Mouse (Mus musculus) v-Abl transformed pro-B cells (cell line): ENCODE results near the gene Ly86.

Experiments used
- in situ Hi-C, 2 experiments: fragments of 400-800 bp; cut with MboI; formaldehyde crosslinking; loops; one replicate each; pipeline ENCODE4 v1.15.1; 2025; ENCODE audit not compliant: unreplicated experiment in 2 of 2

The Ly86 gene

DNA sequence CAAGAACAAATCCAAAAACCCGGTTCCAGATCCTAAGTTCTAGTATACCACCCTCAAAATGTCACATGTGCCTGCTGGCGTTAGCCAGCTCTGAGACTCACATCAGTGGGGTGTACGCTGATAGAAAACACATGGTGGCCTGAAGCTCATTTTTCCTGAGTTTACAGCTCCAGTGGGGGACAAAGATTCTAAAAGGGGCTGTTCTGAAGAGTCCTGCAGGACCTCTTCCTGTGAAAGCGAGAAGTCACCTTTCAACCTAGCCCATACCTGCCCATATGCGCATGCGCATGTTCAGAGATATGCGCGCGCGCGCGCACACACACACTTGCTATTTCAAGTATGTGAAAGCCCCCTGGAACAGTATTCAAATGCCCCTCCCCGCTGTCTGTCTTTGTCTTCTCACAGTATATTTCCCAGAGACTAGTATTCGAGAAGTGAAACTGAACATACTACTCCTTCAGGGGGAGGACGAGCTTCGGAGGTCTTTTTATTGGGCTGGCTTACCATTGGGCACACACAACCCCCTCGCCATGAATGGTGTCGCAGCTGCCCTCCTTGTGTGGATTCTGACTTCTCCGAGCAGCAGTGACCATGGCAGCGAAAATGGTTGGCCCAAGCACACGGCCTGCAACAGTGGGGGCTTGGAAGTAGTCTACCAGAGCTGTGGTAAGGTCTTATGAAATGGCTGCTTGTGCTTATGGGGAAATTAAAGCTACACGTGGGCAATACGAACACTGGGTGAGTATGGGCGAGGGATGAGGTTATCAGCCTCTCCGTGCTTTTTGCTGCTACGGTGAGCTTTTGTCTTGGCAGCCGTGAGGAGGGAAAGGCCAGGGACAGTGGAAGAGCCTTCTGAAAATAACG is at the start of gene Ly86:
Gene Ly86, plus strand, starts transcription at position 300 of the 864 bp plus-strand sequence.
- in situ Hi-C loops = no loop called here

DNA sequence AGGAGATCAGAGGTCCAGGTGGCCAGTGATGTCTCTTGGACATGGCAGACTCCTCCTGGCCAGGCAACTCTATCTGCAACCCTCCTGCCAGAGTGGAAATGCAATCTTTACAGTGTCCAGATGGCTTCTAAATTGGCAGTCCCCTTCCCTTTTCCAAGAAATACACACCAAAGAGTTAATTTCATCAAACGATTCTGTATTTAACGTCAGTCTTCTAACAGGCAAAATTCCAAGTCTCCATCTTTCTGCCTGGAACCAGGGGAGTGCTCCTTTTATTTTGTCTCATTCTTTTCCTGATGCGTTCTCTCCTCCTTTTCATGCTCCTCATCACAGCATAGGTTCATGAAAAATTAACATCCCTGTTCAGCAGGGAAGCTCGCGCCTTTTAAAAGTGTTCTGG is 47.1 kb upstream of the Ly86 start:
- in situ Hi-C loops = no loop called here

DNA sequence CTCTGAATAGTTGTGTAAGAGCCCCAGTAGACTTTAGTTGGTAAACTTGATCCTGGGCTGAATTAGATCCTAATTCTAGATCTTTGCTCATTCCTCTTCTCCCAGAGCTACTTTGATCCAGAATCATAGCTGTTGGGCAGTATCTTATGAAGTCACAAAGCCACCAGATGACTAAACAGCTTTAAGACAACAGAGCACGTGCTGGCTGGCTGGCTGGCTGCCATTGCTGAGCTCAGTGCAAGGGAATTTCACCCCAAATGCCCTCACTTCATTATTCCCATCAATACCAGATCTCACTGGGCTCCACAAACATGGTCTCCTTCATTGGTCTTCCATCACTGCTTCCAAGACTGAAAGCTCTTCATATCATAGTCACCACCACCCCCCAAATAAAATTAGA is 46.2 kb upstream of the Ly86 start:
- in situ Hi-C loops = no loop called here

DNA sequence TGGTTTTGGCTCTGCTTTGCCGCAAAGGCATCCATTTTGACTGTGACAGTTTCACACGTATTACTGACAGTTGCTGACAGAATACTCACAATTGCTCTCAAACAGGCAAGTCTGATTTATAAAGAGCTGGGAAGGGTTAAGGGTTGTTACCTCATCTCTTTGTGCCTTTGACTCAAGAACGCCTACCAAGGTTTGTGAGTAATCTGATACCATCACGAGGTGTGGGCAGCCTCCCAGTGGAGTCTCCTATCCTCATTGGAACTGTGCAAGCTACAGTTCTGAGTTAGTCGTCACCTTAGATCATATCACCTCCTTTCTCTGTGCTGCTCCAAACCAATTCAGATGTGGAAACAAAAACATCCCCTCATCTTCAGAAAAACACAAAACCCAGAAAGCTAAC is 42.1 kb upstream of the Ly86 start:
- in situ Hi-C loops = loop anchor here in 1 of 2 experiments (25.0 kb wide), 1 partner anchor 1516 kb away; no protein-coding TSS in a partner anchor

DNA sequence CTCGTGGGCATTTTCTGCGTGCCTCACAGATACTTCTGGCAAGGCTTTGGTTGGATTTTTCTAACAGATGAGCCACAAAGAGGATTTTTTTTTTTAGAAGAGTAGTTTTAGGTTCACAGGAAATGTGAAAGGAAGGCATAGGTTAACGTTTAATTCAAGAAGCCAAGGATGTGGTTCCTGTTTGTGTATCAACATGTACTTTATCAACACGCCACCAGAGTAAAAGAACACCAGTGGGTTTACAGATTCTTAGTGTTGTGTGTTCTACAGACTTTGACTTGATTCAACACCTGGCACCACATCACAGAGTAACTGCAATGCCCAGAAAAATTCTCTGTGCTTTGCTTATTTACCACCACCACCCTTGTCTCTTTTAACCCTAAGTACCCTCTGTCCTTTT is 37.0 kb upstream of the Ly86 start:
- in situ Hi-C loops = loop anchor here in 1 of 2 experiments (25.0 kb wide), 1 partner anchor 1521 kb away; no protein-coding TSS in a partner anchor

DNA sequence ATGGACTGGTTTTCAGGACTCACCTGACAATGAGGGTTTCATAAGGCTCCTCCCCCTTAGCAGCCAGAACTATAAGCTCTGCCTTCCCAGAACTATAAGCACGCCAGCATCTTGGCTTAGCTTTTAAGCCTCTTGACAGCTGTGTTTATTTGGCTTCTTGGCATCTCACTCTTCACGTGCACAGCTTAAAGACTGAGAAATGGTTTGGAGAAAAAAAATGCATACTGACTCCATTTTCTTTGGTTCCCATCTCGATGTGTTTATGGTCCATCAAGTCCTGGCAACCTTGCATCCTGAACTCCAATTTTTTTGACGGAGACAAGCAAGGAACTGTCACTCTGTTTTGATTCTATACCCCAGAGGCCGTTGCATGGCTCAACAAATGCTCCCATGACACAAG is 35.7 kb upstream of the Ly86 start:
- in situ Hi-C loops = loop anchor here in 1 of 2 experiments (25.0 kb wide), 1 partner anchor 1522 kb away; no protein-coding TSS in a partner anchor

DNA sequence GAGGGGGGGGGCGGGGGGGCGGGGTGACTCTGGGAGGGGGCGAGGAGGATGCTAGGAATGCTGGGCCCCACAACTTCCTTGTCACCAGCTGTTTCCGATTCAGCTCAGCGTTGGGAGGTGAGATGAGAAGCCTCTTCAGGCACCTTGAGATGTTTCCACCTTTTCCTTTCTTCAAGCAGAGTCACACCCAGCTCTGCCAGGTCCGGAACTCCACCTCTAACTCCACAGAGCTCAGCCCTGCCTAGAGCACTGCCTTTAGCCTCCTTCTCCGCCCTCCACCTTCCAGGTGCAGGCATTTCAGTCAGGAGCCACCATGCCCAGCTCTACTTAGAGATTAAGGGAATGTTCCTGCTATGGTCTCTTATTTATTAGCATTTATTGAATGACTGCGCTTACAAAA is 34.7 kb upstream of the Ly86 start:
- in situ Hi-C loops = loop anchor here (5.0 to 25.0 kb wide), 4 partner anchors 1026 to 1523 kb away; no protein-coding TSS in a partner anchor

DNA sequence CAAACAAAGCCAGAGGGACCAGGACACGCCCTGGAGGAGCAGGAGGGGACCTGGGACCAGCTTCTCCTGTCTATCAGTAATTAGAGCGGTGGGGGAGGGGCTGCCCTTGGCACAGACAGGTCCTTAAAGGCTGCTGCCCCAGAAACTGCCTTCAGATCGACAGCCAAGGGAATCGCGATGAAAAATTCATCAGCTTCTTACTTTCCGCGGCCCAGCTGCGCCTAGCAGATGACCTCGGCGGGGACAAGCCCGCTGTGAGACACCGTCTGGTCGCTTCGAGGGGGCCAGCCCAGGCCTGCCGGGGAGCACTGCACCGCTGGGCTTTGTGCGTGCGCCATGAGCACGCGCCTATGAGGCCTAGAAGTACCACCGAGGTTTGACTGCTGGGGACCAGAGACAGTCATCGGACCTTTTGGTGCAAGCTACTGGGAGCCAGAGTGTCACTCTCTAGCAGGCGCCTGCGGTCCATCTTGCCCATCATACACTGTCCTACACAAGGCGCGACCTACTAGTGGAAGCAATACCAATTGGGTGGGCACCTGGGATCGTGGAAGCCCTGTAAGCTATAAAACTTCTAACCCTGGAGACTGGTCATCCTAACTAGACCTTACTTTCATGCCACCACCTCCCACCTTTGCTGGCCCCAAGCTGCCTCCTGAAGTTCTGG is 33.3 kb upstream of the Ly86 start:
- in situ Hi-C loops = loop anchor here (5.0 to 25.0 kb wide), 4 partner anchors 1027 to 1524 kb away; no protein-coding TSS in a partner anchor

DNA sequence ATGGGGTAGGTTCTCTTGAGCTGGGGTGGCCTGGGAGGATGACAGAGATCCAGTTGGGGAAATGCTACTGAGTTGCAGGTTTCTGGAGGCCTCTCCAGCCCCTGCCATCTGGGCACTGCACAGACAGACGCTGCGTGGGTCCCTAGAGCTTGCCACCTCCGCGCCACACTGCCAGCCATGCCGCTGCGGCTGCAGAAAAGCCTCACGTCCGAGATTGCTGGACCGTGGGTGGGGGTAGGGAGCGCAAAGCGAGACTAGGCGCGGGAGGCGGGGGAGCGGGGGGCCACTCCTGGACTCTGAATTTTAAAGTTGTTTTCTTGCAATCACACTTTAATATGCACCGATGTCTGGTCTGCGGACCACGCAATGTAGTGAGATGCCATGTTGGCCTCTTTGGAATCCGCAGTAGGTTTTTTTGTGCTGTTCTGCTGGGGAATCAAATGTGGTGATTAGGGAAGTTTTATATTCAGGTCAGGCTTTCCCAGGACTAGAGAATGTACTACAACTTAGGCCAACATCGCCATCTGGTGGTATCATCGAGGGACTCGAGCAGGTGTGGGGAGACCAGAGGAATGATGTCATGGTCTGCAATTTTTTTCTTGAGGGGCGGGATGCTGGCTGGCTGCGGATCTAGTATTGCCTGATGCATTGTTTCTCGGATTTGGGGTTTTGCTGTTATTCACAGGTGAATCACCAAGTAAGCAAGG is 32.6 kb upstream of the Ly86 start:
- in situ Hi-C loops = loop anchor here (5.0 to 25.0 kb wide), 4 partner anchors 1028 to 1525 kb away; no protein-coding TSS in a partner anchor

DNA sequence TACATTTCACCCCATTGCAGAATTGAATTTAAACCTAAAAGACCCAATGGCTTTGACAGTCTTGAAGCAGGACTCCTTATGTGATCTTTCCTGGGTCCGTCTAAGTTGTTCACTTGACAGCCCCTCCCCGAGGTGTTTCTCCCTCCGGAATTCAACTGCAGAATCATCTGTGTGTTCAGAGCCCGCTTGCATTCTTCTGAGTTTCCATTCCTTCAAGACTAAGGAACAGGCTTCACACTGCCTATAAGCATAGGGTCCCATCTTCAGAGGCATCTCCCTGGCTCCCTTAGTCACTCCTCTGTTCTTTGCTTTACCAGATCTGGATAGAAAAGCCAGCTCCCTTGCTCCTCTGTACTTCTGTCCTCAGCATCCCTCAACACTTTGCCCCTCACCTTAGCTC is 32.1 kb upstream of the Ly86 start:
- in situ Hi-C loops = loop anchor here (5.0 to 25.0 kb wide), 4 partner anchors 1028 to 1526 kb away; no protein-coding TSS in a partner anchor

DNA sequence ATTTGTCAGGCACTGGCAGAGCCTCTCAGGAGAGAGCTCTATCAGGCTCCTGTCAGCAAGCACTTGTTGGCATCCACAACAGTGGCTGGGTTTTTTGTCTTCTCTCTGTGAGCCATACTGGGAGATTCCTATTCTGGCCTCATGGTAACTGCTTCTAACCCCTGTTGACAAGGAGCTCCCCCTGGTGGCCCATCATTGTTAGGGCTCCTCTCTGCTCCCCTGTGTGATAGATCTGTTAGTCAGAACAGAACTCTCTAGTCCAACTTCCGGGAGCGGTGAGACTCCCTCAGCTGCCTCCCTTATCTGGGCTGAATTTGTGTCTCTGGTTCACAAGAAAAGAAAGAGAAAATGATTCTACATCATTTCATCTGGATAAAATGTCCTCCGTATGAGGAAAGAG is 19.5 kb upstream of the Ly86 start:
- in situ Hi-C loops = no loop called here

DNA sequence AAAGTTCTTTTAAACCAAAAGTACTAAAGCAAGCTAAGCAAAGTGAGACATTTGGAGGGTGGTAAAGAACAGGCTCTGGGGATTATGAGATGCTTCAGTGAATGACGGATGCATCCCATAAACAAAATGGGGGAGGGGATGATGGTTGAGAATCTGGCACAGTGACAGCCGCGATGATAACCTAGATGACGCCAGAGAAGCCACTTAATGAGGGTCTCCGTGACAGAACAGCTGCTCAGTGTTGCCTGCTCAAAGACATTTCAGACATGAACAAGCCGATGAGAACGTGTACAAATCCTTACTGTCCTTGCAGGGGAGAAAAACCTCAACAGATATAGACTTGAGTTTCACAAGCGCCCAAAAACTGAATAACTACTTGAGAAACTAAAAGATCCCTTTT is 15.3 kb upstream of the Ly86 start:
- in situ Hi-C loops = no loop called here

DNA sequence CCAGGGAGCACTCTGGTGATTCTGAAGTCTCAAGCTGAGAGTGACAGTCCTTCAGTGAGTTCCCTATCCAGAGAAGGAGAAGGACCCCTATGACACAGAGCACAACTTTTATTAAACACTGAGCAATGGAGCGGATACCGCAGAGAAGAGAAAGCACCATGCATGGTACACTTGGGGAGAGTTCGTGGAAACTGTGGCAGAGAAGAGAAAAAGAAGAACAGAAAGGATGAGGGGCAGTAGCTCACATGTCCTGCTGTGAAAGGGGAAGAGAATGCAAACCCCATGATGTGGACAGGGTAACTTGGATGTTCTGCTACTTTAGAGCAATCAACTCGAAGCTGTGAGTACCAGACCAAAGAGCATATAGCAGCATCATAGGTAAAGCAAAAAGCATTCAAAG is 14.0 kb upstream of the Ly86 start:
- in situ Hi-C loops = no loop called here

DNA sequence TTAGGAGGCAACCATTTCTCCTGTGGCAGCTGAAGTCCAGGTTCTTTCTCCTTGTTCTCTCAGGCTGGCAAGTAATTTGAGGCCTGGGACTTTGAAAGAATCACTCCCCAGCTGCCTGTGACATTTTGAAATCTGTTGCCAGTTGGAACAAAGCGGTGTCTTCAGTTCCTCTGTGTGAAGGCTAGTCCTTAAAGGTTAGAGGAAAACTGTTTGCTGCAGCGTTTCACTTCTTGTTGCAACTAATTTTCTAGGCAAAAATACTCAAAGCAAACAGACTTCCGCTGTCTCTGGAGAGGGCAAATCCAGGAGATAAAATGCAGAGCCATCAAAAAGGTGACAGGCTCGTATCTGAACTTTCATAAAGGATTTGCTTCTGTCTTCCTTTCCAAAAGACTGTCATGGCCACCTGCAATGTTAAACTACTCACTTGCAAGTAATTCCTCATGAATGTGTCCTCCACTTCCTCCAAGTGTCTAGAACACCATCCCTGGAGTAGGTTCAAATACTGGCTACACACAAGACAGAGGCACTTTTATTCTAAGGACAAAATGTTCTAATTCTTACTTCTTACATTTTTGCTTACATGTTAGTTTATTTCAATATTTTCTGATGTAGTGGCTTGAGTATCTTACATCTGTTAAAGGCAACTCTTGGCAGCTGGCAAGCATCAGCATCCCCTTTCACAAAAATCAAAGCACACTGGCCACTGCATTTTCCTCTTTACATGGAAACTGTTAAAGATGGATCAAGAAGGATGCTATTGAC is 12.0 kb upstream of the Ly86 start:
- in situ Hi-C loops = no loop called here

DNA sequence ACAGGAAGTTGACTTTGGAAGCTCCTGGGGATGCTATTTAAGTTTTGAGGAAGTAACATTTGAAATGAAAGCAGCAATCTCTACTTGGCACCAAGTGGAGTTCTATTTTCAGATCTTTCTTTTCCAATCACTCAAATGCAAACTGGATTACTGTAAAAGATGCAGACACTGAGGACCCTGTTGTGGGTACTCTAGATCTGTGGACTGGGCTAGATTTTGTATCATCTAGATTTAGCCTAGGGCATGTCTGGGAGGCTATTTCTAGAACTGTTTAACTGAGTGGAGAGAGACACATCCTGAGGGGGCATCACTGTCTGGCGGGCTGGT is 11.5 kb upstream of the Ly86 start:
- in situ Hi-C loops = no loop called here

DNA sequence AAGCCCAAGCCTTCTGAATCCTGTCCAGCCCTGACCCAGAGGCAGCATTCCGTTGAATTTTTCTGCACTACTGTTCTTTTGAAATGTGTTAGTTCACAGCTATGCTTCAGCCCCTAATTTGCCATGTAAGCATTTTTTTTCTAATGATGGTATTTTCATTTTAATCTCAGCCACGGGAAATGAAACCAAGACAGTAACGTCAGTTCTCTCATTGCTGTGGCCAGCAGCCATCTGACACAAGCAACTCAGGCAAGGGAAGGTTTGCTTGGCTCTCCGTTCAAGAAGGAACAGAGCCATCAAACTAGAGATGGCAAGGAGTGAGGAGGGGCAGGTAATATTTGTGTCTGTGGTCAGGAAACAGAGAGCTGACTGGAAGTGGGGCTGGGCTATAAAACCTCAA is 7.7 kb upstream of the Ly86 start:
- in situ Hi-C loops = no loop called here

DNA sequence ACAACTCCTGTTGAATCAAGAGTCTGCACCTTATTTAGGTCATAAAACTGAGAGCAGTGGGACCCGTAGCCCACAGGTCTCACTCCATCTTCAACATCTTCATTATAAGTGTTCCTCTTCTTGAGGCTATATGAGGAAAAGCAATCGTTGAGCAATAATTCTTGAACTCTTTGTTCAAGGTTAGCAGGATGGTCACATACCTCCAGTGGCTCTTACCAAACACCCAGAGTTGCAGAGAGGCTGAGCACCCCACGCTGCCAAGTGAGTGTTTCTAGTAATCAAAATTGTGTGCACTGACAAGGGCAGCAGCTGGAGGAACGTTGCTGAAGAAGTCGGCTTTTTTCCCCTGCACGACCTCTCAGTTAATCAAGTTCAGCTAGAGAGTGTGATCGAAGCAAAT is 7.1 kb upstream of the Ly86 start:
- in situ Hi-C loops = no loop called here

DNA sequence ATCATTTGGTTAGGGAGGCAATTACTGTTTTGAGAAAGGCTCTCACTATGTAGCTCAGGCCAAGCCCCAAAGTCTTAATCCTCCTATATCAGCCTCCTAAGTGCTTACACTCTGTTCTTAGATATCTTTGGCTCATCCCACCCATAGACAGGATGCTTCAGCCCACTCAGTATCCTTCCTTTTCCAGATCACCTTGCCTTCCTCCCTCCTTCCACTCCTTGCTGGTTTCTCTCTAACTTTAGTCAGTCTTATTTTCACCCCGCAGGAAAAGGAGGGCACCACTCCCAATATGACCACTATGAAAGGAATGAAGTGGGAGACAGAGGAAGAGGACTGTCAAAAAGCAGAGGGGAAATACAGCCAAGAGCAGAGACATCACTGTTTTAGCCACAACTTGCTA is 2.2 kb upstream of the Ly86 start:
- in situ Hi-C loops = no loop called here

DNA sequence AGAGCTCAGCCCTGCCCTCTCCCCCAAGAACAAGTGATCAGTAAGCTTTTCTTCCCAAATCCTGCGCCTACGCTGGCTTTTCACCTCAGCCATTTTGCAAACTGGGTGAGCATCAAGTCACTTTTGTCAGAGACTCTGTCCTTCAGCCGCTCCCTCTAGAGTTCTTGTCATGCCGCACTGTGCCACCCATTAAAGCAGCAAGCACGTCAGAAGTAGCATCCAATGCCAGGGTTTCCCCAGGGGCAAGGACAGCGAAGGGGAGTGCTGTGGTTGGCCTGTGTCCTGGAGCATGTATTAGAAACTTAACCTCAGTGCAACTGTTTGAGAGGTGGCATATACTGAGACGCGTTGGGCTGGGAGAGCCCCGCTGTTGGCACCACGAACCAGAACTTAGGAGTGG is 815 bp downstream of the Ly86 start:
- in situ Hi-C loops = no loop called here

DNA sequence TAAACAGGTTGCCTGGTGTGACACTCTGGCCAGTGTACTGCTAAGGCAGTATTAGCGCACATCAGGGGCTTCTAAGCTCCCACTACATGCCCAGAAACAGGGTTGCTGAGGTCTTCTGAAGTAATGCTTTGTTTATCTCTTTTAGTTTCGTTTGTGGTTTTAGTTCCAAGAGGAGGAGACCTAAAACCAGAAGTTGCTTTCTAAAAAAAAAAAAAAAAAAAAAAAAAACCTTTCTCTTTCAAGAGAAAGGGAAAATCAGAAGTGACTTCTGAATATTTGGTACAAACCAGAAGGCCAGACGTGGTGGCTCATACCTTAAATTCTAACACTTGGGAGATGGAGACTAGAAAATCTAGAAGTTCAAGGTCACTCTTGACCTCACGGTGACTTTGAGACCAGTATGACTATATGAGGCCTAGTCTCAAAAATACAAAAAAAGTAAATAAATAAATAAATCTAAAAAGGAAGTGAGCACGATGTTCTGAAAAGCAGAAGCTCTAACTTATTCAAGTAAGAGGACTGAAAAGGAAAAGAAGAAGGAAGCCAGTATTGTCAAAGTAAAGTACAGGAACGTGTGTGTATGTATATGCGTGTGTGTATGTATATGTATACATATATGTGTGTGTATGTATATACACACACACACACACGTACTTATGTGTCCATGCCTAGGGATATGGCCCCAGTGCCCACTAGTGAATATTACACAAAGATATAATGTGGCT is 3.0 kb downstream of the Ly86 start:
- in situ Hi-C loops = no loop called here
